Mouse (Mus musculus): Measurements from ENCODE around the gene Ntm.

GRCm38 (mm10) chr9:29341292-29341691 lies 621.6 kb downstream of the Ntm start:
- no peak for TF ChIP-seq CTCF (IDR thresholded peaks at IDR 0.05)
- no peak for TF ChIP-seq EP300 (IDR thresholded peaks at IDR 0.05)
